Mouse (Mus musculus) ES-E14 (cell line): ENCODE results near the gene Cfap157. TPM values are rescaled to one million over a fixed set of nuclear protein-coding genes. Genes with fewer than 3 reads are reported as not detected.

ENCODE experiments used
- DNase-seq: peaks from one replicate; pipeline ENCODE4 v3.0.0-alpha.2; 2013; ENCODE audit warnings: low read depth, low spot score
- H3K27ac ChIP-seq: 2 replicates; pipeline ENCODE4 v1.5.1; 2012; ENCODE audit warnings: low read depth, mild to moderate bottlenecking, low read length, moderate library complexity, mixed read lengths; ENCODE audit not compliant: poor library complexity, insufficient read depth, severe bottlenecking
- H3K36me3 ChIP-seq: 2 replicates; pipeline ENCODE4 v1.6.1; 2012; ENCODE audit warnings: mild to moderate bottlenecking, low read length, moderate library complexity, mixed read lengths; ENCODE audit not compliant: control insufficient read depth, poor library complexity, insufficient read depth, severe bottlenecking
- H3K4me1 ChIP-seq, 2 experiments: fragments of 150-350 bp in 1 of 2; sonication (generic) in 1 of 2; 2 replicates each; pipeline ENCODE4 v1.6.1; 2012; ENCODE audit warnings: low read length in 2 of 2, mild to moderate bottlenecking in 1 of 2, mixed read lengths in 1 of 2; ENCODE audit not compliant: control insufficient read depth in 2 of 2, insufficient read depth in 2 of 2, poor library complexity in 1 of 2
- H3K4me3 ChIP-seq, 2 experiments: fragments of 150-350 bp in 1 of 2; sonication (generic) in 1 of 2; 2 replicates each; pipeline ENCODE4 v1.5.1; 2012; ENCODE audit warnings: low read length in 2 of 2, low read depth in 1 of 2, mild to moderate bottlenecking in 1 of 2, mixed read lengths in 1 of 2; ENCODE audit not compliant: insufficient read depth in 1 of 2, poor library complexity in 1 of 2, severe bottlenecking in 1 of 2
- H3K9ac ChIP-seq: 2 replicates; pipeline ENCODE4 v1.6.1; 2012; ENCODE audit warnings: low read depth, mild to moderate bottlenecking, low read length, mixed read lengths; ENCODE audit not compliant: poor library complexity, insufficient read depth, severe bottlenecking
- H3K9me3 ChIP-seq: fragments of 150-350 bp; sonication (generic); 2 replicates; pipeline ENCODE4 v1.6.1; 2012; ENCODE audit warnings: low read depth, mild to moderate bottlenecking, low read length; ENCODE audit not compliant: control insufficient read depth, insufficient read depth
- CHD2 ChIP-seq: IDR thresholded peaks from 2 replicates; pipeline ENCODE4 v1.6.1; 2014; ENCODE audit warnings: mild to moderate bottlenecking, low read depth, low read length, inconsistent platforms
- HCFC1 ChIP-seq: IDR thresholded peaks from 2 replicates; pipeline ENCODE4 v1.6.1; 2012; ENCODE audit warnings: low read length, inconsistent platforms, borderline replicate concordance; ENCODE audit not compliant: insufficient read depth
- MAFK ChIP-seq: IDR thresholded peaks from 2 replicates; pipeline ENCODE4 v1.6.1; 2014; ENCODE audit warnings: mild to moderate bottlenecking, low read depth, low read length, inconsistent platforms; ENCODE audit not compliant: insufficient read depth
- ZC3H11A ChIP-seq: IDR thresholded peaks from 2 replicates; pipeline ENCODE4 v1.6.1; 2012; ENCODE audit warnings: low read depth, mild to moderate bottlenecking, inconsistent platforms, low read length, borderline replicate concordance
- ZNF384 ChIP-seq: IDR thresholded peaks from 2 replicates; pipeline ENCODE4 v1.6.1; 2012; ENCODE audit warnings: low read depth, low read length, inconsistent platforms
- in situ Hi-C, 2 experiments: fragments of 600-800 bp; cut with MboI; formaldehyde crosslinking; loops; one replicate each; pipeline ENCODE4 v1.15.1; 2025; ENCODE audit warnings: low sequenced_read_pairs in 2 of 2, inconsistent platforms in 1 of 2; ENCODE audit not compliant: unreplicated experiment in 2 of 2
- total RNA-seq: library from RNA; depleted of rRNA; stranded (reverse); fragments of 300-350 nt; gene quantifications from 2 replicates; pipeline ENCODE4 v1.2.3, GENCODE M21; 2012

Cfap157 gene
- total RNA-seq, 1 experiment, result not detected

- Histone ChIP-seq H3K4me1 (no peaks in the 10 kb centered on the region), H3K9ac (no peak overlapping the region), H3K27ac (no peak overlapping the region), H3K9me3 (no peaks in the 10 kb centered on the region), H3K4me3 (no peak overlapping the region), H3K36me3 (peaks cover 2% of the 10 kb centered on the region; the same call in 1 of the 2 replicates)
- no peak for DNase-seq
- no peak for TF ChIP-seq MAFK
- TF ChIP-seq ZNF384, result no peak
- TF ChIP-seq ZC3H11A, result no peak
- TF ChIP-seq CHD2, result no peak
- TF ChIP-seq HCFC1, result no peak
- in situ Hi-C loops, result no loop called here
These were observed 32.3 kb upstream of the Cfap157 start for GRCm38 (mm10) chr2:32816497-32816896.

- Histone ChIP-seq H3K36me3 (peaks cover 2% of the 10 kb centered on the region; the same call in 1 of the 2 replicates), H3K4me3 (no peak overlapping the region), H3K9me3 (no peaks in the 10 kb centered on the region), H3K27ac (no peak overlapping the region), H3K9ac (no peak overlapping the region), H3K4me1 (peaks cover 0 to 6% of the 10 kb centered on the region in 2 experiments; a peak in 2 of 4 replicates)
- no peak for DNase-seq
- TF ChIP-seq MAFK (no peak), HCFC1 (no peak), ZNF384 (no peak), ZC3H11A (no peak), CHD2 (no peak)
- in situ Hi-C loops, result no loop called here
These were observed 27.7 kb upstream of the Cfap157 start for GRCm38 (mm10) chr2:32811959-32812358.

- peaks cover 0 to 6% of the 10 kb centered on the region in 2 experiments; a peak in 2 of 4 replicates for H3K4me1 ChIP-seq
- in situ Hi-C loops, result no loop called here
- H3K4me3 ChIP-seq, result no peak overlapping the region
- H3K27ac ChIP-seq, result no peak overlapping the region
- H3K9me3 ChIP-seq, result no peaks in the 10 kb centered on the region
- H3K9ac ChIP-seq, result no peak overlapping the region
- no peaks in the 10 kb centered on the region; the same call in 1 of the 2 replicates for H3K36me3 ChIP-seq
- TF ChIP-seq ZC3H11A, result no peak
- no peak for TF ChIP-seq MAFK
- no peak for TF ChIP-seq ZNF384
- no peak for TF ChIP-seq HCFC1
- no peak for TF ChIP-seq CHD2
- DNase-seq, result no peak
These were observed 24.8 kb upstream of the Cfap157 start for GRCm38 (mm10) chr2:32808816-32809566.

- DNase-seq, result no peak
These were observed 14.2 kb upstream of the Cfap157 start for GRCm38 (mm10) chr2:32798251-32798962.

More at GRCm38 (mm10) chr2:32798251-32798962, 14.2 kb upstream of the Cfap157 start:
- Histone ChIP-seq H3K9me3 (no peaks in the 10 kb centered on the region), H3K4me1 (no peaks in the 10 kb centered on the region), H3K27ac (no peak overlapping the region), H3K9ac (no peak overlapping the region), H3K4me3 (no peak overlapping the region), H3K36me3 (peaks cover 11% of the 10 kb centered on the region; the same call in 1 of the 2 replicates)
- no peak for TF ChIP-seq MAFK
- TF ChIP-seq ZNF384, result no peak
- TF ChIP-seq ZC3H11A, result no peak
- TF ChIP-seq HCFC1, result no peak
- TF ChIP-seq CHD2, result no peak
- in situ Hi-C loops, result no loop called here
